Mouse (Mus musculus) megakaryocyte, adult 5-6 weeks (primary cell): ENCODE measurements at regions not wholly inside any gene's neighbourhood (a gene's known extent, or its start where the extent isn't known, plus 50 kb on each side); places are given as distances from the start of the nearest gene placed in this dataset.

Experiments used
- ATAC-seq: 2 replicates; pipeline ENCODE4 v1.8.0; 2016; ENCODE audit warnings: mild to moderate bottlenecking, inconsistent platforms; ENCODE audit not compliant: poor library complexity, severe bottlenecking

GRCm38 (mm10) chr3:61064720-61065119, 62.1 kb downstream of the P2ry1 start:
- no peak for ATAC-seq

GRCm38 (mm10) chr3:61067067-61067466, 64.5 kb downstream of the P2ry1 start:
- ATAC-seq: no peak

GRCm38 (mm10) chr3:61068229-61068628, 65.6 kb downstream of the P2ry1 start:
- ATAC-seq: no peak

- ATAC-seq: no peak
Observed at GRCm38 (mm10) chr3:61071041-61071440, 68.4 kb downstream of the P2ry1 start.

GRCm38 (mm10) chr3:61072330-61072729, 69.7 kb downstream of the P2ry1 start:
- ATAC-seq: no peak

- peak; percentile 91 for ATAC-seq
Observed at GRCm38 (mm10) chr3:61073103-61073502, 70.5 kb downstream of the P2ry1 start.

GRCm38 (mm10) chr3:61073806-61074205, 71.2 kb downstream of the P2ry1 start:
- ATAC-seq: peak; percentile 89

GRCm38 (mm10) chr3:61075839-61076238, 73.2 kb downstream of the P2ry1 start:
- no peak for ATAC-seq

- ATAC-seq: no peak
Observed at GRCm38 (mm10) chr3:61089931-61090330, 87.3 kb downstream of the P2ry1 start.

- no peak for ATAC-seq
Observed at GRCm38 (mm10) chr3:61092031-61092430, 89.4 kb downstream of the P2ry1 start.

GRCm38 (mm10) chr3:61116364-61116763, 113.8 kb downstream of the P2ry1 start:
- peak; percentile 90 for ATAC-seq

- peak; percentile 92 for ATAC-seq
Observed at GRCm38 (mm10) chr3:61133096-61133495, 130.5 kb downstream of the P2ry1 start.

- ATAC-seq: no peak
Observed at GRCm38 (mm10) chr3:61154087-61154486, 151.5 kb downstream of the P2ry1 start.

- ATAC-seq: no peak
Observed at GRCm38 (mm10) chr3:61159811-61160210, 157.2 kb downstream of the P2ry1 start.

- no peak for ATAC-seq
Observed at GRCm38 (mm10) chr3:61161384-61161783, 158.8 kb downstream of the P2ry1 start.

GRCm38 (mm10) chr3:61185789-61186188, 175.6 kb upstream of the Rap2b start:
- ATAC-seq: no peak

- ATAC-seq: no peak
Observed at GRCm38 (mm10) chr3:61188662-61189061, 172.8 kb upstream of the Rap2b start.

- ATAC-seq: peak; percentile 75
Observed at GRCm38 (mm10) chr3:61216562-61216961, 144.9 kb upstream of the Rap2b start.

GRCm38 (mm10) chr3:61224505-61224904, 136.9 kb upstream of the Rap2b start:
- ATAC-seq: peak; percentile 68

- ATAC-seq: peak; percentile 85
Observed at GRCm38 (mm10) chr3:61225054-61225453, 136.4 kb upstream of the Rap2b start.

GRCm38 (mm10) chr3:61241380-61241779, 120.1 kb upstream of the Rap2b start:
- peak; percentile 93 for ATAC-seq

GRCm38 (mm10) chr3:61243876-61244527, 117.4 kb upstream of the Rap2b start:
- ATAC-seq: peak; percentile 61

- no peak for ATAC-seq
Observed at GRCm38 (mm10) chr3:61246429-61246828, 115.0 kb upstream of the Rap2b start.
